Mouse (Mus musculus): ENCODE results near the gene Sass6. TPM values are rescaled to one million over a fixed set of nuclear protein-coding genes. Genes with fewer than 3 reads are reported as not detected.

The Sass6 gene
- polyA plus RNA-seq, 2 experiments = 11.6 to 15.7 TPM

DNA sequence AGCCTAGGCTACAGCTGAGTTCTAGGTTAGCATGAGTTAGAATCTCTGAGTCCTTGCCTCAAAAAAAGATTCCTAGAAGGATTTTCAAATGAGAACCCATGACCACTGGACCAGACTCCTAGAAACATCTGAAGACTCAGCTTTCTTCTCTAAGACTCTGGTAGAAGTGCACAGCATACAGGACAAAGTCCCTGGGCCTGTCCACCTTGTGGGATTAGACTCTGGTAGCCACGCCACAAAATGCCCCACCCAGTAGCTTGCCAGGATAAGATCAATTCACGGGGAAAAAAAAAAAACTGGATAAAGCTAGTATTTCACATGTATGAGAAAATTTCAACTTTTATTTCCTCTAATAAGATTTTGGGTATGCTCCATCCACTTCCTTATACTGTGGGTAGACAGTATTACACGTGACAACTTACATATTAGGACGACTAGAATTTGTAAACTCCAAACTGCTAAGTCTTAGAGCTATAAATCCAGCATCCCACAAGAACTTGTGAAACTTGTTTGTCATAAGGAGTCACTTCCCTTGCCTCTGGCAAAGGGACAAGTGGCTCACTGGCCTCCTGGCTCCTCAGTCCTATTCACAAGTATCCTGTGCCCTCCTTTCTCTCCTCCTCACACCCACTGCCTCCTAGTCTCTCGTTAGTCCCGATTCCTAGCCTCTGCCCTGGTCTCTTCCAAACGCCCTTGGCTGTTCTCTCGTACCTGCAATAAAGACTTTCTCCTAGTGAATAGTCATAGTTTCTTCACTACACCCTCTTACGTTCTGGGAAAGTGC, 43.1 kb downstream of the Sass6 start:
- 84% methylated on average over 9 of the region's 9 CpGs for WGBS
- ATAC-seq (ENCODE audit: low FRiP score, low read depth) (no peak), DNase-seq (ENCODE audit: low spot score) (no peak)
- H3K9me3 ChIP-seq (ENCODE audit: control insufficient read depth, low read length) = no peaks in the 10 kb centered on the region
- H3K36me3 ChIP-seq (ENCODE audit: control insufficient read depth, insufficient read depth, low read length) = peaks cover 88% of the 10 kb centered on the region
- H3K4me2 ChIP-seq (replicated peaks; ENCODE audit: low read depth, low read length, severe bottlenecking) = no peak overlapping the region
- no peak overlapping the region for H3K4me3 ChIP-seq (replicated peaks; ENCODE audit: low read length)
- TF ChIP-seq POLR2A (IDR thresholded peaks at IDR 0.05; ENCODE audit: borderline replicate concordance, extremely low read depth, insufficient read depth, insufficient read length) = no peak
- H3K9ac ChIP-seq (ENCODE audit: low read depth, low read length, severe bottlenecking) = no peak overlapping the region
- no peak overlapping the region for H3K27ac ChIP-seq (replicated peaks; ENCODE audit: low read depth, low read length)
- H3K27me3 ChIP-seq (ENCODE audit: control insufficient read depth, insufficient read depth, low read length) = no peaks in the 10 kb centered on the region
- no peaks in the 10 kb centered on the region for H3K4me1 ChIP-seq (ENCODE audit: control insufficient read depth, insufficient read depth, low read length)

DNA sequence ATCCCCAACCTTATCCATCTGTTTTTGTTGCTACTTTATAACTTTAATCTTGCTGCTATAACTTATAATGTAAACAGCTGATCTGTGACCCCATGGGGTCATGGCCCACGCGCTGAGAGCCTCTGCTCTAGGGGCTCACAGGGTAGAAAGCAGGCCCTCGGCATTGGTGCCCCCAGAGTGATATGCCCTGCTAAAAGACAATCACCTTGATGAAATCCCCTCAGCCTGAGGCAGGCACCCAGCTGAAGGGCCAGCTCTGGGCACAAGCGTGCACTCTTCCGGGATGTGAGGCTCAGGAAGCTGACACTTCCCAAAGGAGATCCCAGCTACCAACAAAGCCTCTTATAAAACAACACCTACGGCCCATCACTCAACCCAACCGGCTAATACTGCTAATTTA, 43.8 kb downstream of the Sass6 start:
- no peak overlapping the region for H3K4me3 ChIP-seq (replicated peaks; ENCODE audit: low read length)
- WGBS = 85% methylated on average over 7 of the region's 7 CpGs
- no peak for TF ChIP-seq POLR2A (IDR thresholded peaks at IDR 0.05; ENCODE audit: borderline replicate concordance, extremely low read depth, insufficient read depth, insufficient read length)
- no peak for DNase-seq (ENCODE audit: low spot score)
- H3K9ac ChIP-seq (ENCODE audit: low read depth, low read length, severe bottlenecking) = no peak overlapping the region
- H3K36me3 ChIP-seq (ENCODE audit: control insufficient read depth, insufficient read depth, low read length) = peaks cover 88% of the 10 kb centered on the region
- H3K4me2 ChIP-seq (replicated peaks; ENCODE audit: low read depth, low read length, severe bottlenecking) = no peak overlapping the region
- H3K27ac ChIP-seq (replicated peaks; ENCODE audit: low read depth, low read length) = no peak overlapping the region
- no peaks in the 10 kb centered on the region for H3K9me3 ChIP-seq (ENCODE audit: control insufficient read depth, low read length)
- no peaks in the 10 kb centered on the region for H3K27me3 ChIP-seq (ENCODE audit: control insufficient read depth, insufficient read depth, low read length)
- ATAC-seq (ENCODE audit: low FRiP score, low read depth) = no peak
- H3K4me1 ChIP-seq (ENCODE audit: control insufficient read depth, insufficient read depth, low read length) = no peaks in the 10 kb centered on the region

DNA sequence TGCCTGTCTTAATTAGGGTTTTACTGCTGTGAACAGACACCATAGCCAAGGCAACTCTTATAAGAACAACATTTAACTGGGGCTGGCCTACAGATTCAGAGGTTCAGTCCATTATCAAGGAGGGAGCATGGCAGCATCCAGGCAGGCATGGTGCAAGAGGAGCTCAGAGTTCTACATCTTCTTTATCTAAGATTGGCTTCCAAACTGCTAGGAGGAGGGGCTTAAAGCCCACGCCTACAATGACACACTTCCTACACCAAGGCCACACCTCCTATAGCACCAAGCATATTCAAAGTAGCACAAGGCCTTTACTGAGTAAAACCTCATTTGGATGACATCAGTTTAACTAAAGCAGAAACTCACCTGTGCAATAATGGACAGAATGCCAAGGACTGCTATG, 45.2 kb downstream of the Sass6 start:
- 81% methylated on average over 1 of the region's 1 CpGs for WGBS
- H3K36me3 ChIP-seq (ENCODE audit: control insufficient read depth, insufficient read depth, low read length) = peaks cover 84% of the 10 kb centered on the region
- no peaks in the 10 kb centered on the region for H3K27me3 ChIP-seq (ENCODE audit: control insufficient read depth, insufficient read depth, low read length)
- DNase-seq (ENCODE audit: low spot score) = no peak
- H3K27ac ChIP-seq (replicated peaks; ENCODE audit: low read depth, low read length) = no peak overlapping the region
- ATAC-seq (ENCODE audit: low FRiP score, low read depth) = no peak
- no peaks in the 10 kb centered on the region for H3K4me1 ChIP-seq (ENCODE audit: control insufficient read depth, insufficient read depth, low read length)
- no peak overlapping the region for H3K4me2 ChIP-seq (replicated peaks; ENCODE audit: low read depth, low read length, severe bottlenecking)
- no peak for TF ChIP-seq POLR2A (IDR thresholded peaks at IDR 0.05; ENCODE audit: borderline replicate concordance, extremely low read depth, insufficient read depth, insufficient read length)
- H3K9me3 ChIP-seq (ENCODE audit: control insufficient read depth, low read length) = no peaks in the 10 kb centered on the region
- H3K9ac ChIP-seq (ENCODE audit: low read depth, low read length, severe bottlenecking) = no peak overlapping the region
- no peak overlapping the region for H3K4me3 ChIP-seq (replicated peaks; ENCODE audit: low read length)

DNA sequence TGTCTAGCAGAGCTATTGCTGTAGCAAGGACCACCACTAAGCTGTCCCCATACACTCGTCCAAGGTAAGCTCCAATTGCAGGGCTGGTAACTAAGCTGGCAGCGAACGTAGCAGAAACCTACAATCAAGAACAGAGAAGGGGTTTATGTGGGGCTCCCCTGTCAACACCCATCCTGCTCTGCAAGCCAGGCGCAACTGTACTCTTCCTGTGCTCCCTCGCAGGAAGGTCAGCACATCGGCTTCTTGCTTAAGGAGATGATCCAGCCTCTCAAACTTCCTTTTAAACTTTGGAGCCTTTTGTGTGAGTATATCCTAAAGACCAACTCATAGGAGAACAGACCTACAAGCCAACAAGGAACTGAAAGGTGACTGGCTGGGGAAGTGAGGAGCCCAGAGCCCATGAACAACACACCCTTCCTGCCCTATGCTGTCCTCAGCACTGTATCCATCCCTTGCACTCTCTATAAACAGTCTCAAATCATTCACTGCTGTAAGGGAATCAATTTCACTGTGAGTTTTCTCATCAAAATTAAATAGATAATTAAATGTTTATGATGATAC, 47.1 kb downstream of the Sass6 start:
- 86% methylated on average over 6 of the region's 6 CpGs for WGBS

DNA sequence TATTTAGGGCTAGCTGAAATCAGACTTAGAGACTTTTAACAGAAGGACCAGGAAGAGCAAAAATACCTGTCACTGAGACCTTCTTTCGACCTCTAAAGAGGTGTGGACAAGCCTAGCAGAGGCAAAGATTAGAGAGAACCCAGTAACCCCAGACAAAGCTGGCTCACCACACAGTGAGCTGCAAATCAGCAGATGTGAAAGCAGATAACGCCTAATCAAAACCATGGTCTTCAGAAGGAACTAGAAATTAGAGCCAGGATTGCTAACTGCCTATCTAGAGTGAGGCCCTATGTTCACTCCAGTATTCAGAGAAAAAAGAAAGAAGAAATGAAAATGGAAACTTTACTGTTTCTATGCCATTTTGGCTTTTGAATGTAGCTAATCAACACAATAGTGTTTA, 47.6 kb downstream of the Sass6 start:
- Histone ChIP-seq H3K36me3 (ENCODE audit: control insufficient read depth, insufficient read depth, low read length) (peaks cover 82% of the 10 kb centered on the region), H3K9me3 (ENCODE audit: control insufficient read depth, low read length) (no peaks in the 10 kb centered on the region), H3K4me3 (replicated peaks; ENCODE audit: low read length) (no peak overlapping the region), H3K27ac (replicated peaks; ENCODE audit: low read depth, low read length) (no peak overlapping the region), H3K4me2 (replicated peaks; ENCODE audit: low read depth, low read length, severe bottlenecking) (no peak overlapping the region), H3K4me1 (ENCODE audit: control insufficient read depth, insufficient read depth, low read length) (no peaks in the 10 kb centered on the region), H3K9ac (ENCODE audit: low read depth, low read length, severe bottlenecking) (no peak overlapping the region), H3K27me3 (ENCODE audit: control insufficient read depth, insufficient read depth, low read length) (no peaks in the 10 kb centered on the region)
- TF ChIP-seq POLR2A (IDR thresholded peaks at IDR 0.05; ENCODE audit: borderline replicate concordance, extremely low read depth, insufficient read depth, insufficient read length) = no peak
- ATAC-seq (ENCODE audit: low FRiP score, low read depth) (no peak), DNase-seq (ENCODE audit: low spot score) (no peak)
- 91% methylated on average over 2 of the region's 2 CpGs for WGBS

More for the DNA sequence above, 47.1 kb downstream of the Sass6 start:
- no peaks in the 10 kb centered on the region for H3K27me3 ChIP-seq (ENCODE audit: control insufficient read depth, insufficient read depth, low read length)
- ATAC-seq (ENCODE audit: low FRiP score, low read depth) (no peak), DNase-seq (ENCODE audit: low spot score) (no peak)
- H3K4me2 ChIP-seq (replicated peaks; ENCODE audit: low read depth, low read length, severe bottlenecking) = no peak overlapping the region
- no peaks in the 10 kb centered on the region for H3K4me1 ChIP-seq (ENCODE audit: control insufficient read depth, insufficient read depth, low read length)
- no peak for TF ChIP-seq POLR2A (IDR thresholded peaks at IDR 0.05; ENCODE audit: borderline replicate concordance, extremely low read depth, insufficient read depth, insufficient read length)
- no peak overlapping the region for H3K27ac ChIP-seq (replicated peaks; ENCODE audit: low read depth, low read length)
- H3K4me3 ChIP-seq (replicated peaks; ENCODE audit: low read length) = no peak overlapping the region
- peaks cover 82% of the 10 kb centered on the region for H3K36me3 ChIP-seq (ENCODE audit: control insufficient read depth, insufficient read depth, low read length)
- H3K9me3 ChIP-seq (ENCODE audit: control insufficient read depth, low read length) = no peaks in the 10 kb centered on the region
- H3K9ac ChIP-seq (ENCODE audit: low read depth, low read length, severe bottlenecking) = no peak overlapping the region
